Mouse (Mus musculus): ENCODE data around the gene Spint4.

DNA sequence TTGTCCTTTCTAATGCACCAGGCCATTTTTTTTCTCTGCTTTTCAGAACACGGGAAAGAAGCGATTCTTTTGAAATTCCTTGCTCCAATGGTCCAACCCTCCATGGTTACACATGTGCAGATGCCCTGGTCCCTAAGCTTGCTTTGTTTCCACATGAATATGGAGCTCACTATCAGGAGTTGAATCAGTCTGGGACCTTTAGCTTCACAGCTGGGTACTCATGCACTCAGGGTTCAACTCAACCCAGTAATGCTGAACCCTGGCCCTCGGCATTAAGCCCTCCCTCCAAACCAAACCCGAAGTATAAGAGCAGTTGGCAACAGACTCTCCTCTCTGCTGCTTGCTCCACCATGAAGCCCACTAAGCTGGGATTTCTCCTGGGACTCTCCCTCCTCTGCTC is at the start of gene Spint4:
- no peak for TF ChIP-seq CTCF (IDR thresholded peaks at IDR 0.05)
- no peak for TF ChIP-seq EP300 (IDR thresholded peaks at IDR 0.05)

Data from lung, postnatal 0 days (tissue).